Mouse (Mus musculus) thymus, adult 2 months (tissue): ENCODE measurements around the gene Unc13a.

ENCODE experiments used
- CTCF ChIP-seq: fragments of 200-500 bp; IDR thresholded peaks from 2 replicates; pipeline ENCODE4 v1.5.1; 2012; ENCODE audit warnings: mild to moderate bottlenecking, control low read depth, low read length, moderate library complexity, borderline replicate concordance; ENCODE audit not compliant: control insufficient read depth, poor library complexity, insufficient read depth; ENCODE audit errors: extremely low read depth
- POLR2A ChIP-seq: fragments of 200-500 bp; IDR thresholded peaks from 2 replicates; pipeline ENCODE4 v1.6.1; 2012; ENCODE audit warnings: mild to moderate bottlenecking, low read length, control low read depth, moderate library complexity; ENCODE audit not compliant: control insufficient read depth, poor library complexity, insufficient read depth; ENCODE audit errors: extremely low read depth

DNA sequence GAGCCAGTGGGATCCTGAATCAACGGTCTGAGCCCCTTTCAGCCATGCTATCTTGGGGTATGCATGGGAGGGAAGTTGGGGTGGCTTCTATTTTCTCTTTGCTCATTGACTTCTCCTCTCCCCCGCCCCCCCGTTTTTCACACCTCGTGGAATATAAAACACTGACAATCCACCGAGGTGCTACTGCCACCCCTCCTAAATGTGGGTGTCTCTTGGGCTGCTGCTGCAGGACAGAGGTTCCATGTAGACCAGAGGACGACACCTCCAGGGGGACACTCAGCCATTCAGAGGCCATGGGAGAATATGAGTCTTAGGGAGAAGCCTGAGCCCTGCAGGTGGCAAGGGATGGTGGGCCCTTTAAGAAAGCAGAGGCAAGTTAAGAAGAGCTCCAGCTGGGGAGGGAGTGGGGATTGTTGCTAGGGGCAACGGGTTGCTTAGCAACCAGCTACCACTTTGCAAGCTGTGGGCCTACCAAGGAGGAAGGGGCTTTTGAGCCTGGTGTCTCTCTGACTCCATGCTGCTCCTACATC lies 48.4 kb upstream of the Unc13a start:
- TF ChIP-seq CTCF = no peak
- no peak for TF ChIP-seq POLR2A
